Mouse (Mus musculus) forebrain, embryonic 13.5 days (tissue): Measurements from ENCODE around the gene Olfr559. TPM values are rescaled to one million over a fixed set of nuclear protein-coding genes. Genes with fewer than 3 reads are reported as not detected.

Source experiments
- ATAC-seq: fragments of 200-750 bp; cut with Nextera tagmentation; 2 replicates; pipeline ENCODE4 v1.8.0; 2017
- H3K27ac ChIP-seq: fragments of 300-500 bp; sonication (generic); 2 replicates; pipeline ENCODE4 v1.5.1; 2015; ENCODE audit warnings: inconsistent platforms, mild to moderate bottlenecking, moderate library complexity
- H3K27me3 ChIP-seq: fragments of 300-500 bp; sonication (generic); 2 replicates; pipeline ENCODE4 v1.6.1; 2015; ENCODE audit warnings: mild to moderate bottlenecking, inconsistent platforms
- H3K36me3 ChIP-seq: fragments of 300-500 bp; sonication (generic); 2 replicates; pipeline ENCODE4 v1.6.1; 2015; ENCODE audit warnings: mild to moderate bottlenecking, inconsistent platforms; ENCODE audit not compliant: poor library complexity, severe bottlenecking
- H3K4me1 ChIP-seq: fragments of 300-500 bp; sonication (generic); 2 replicates; pipeline ENCODE4 v1.6.1; 2015; ENCODE audit warnings: inconsistent platforms
- H3K4me2 ChIP-seq: fragments of 300-500 bp; sonication (generic); 2 replicates; pipeline ENCODE4 v1.6.1; 2015; ENCODE audit warnings: inconsistent platforms, mild to moderate bottlenecking, moderate library complexity
- H3K4me3 ChIP-seq: fragments of 300-500 bp; sonication (generic); 2 replicates; pipeline ENCODE4 v1.5.1; 2015; ENCODE audit warnings: mild to moderate bottlenecking, inconsistent platforms
- H3K9ac ChIP-seq: fragments of 300-500 bp; sonication (generic); 2 replicates; pipeline ENCODE4 v1.6.1; 2015; ENCODE audit warnings: mild to moderate bottlenecking, inconsistent platforms
- H3K9me3 ChIP-seq: fragments of 300-500 bp; sonication (generic); replicated peaks from 2 replicates; pipeline ENCODE4 v1.6.1; 2016; ENCODE audit warnings: inconsistent platforms
- WGBS: fragments of 180-500 bp; shearing (Covaris S2); methylation state at CpG from one replicate; pipeline ENCODE4 v1.1.7; 2015; 5-methylcytosine and 5-hydroxymethylcytosine counted together
- polyA plus RNA-seq: library from polyadenylated mRNA; unstranded; fragments of >200 nt; fragmentation: Nextera tagmentation; extraction: Ambion mirVana; gene quantifications from 2 replicates; pipeline ENCODE4 v1.2.1, GENCODE M21; 2015

The Olfr559 gene
- polyA plus RNA-seq, 1 experiment from 2014 or later: not detected

DNA sequence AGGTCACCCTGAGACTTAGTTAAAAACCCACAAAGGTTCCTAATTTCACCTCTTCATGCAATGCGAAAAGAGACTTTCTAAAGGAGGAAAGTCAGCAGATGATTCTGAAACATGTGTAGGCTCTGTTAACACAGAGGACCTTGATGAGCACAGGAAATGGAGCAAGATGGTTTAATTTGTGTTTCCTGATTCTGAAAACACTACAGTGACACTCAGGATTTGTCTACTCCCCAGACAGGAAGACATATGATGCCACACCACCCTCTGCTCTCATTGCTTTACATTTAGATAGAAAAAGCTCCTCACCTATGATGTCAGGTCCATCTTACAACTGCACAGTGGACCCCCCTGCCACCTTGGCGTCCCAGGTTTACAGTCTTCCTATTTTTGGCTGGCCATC is 51.1 kb downstream of the Olfr559 start:
- 84% methylated on average over 2 of the region's 2 CpGs for WGBS
- H3K9ac ChIP-seq: no peak overlapping the region

More for the DNA sequence above, 51.1 kb downstream of the Olfr559 start:
- H3K27me3 ChIP-seq: no peaks in the 10 kb centered on the region
- H3K9me3 ChIP-seq: no peaks in the 10 kb centered on the region
- no peak for ATAC-seq
- H3K4me2 ChIP-seq: no peak overlapping the region
- H3K4me3 ChIP-seq: no peak overlapping the region
- H3K4me1 ChIP-seq: no peaks in the 10 kb centered on the region
- H3K36me3 ChIP-seq: no peaks in the 10 kb centered on the region
- no peak overlapping the region for H3K27ac ChIP-seq

Other genes with a start within 250 kb of the Olfr559 start
- gene Olfr543, start 245.8 kb downstream of the Olfr559 start, polyA plus RNA-seq: 0.82 and 0.89 TPM in 2 replicates
- gene Olfr544, start 239.2 kb downstream of the Olfr559 start, polyA plus RNA-seq: 0.16 and 0.30 TPM in 2 replicates
- 0.21 and 0.30 TPM in 2 replicates for gene Olfr545, start 227.9 kb downstream of the Olfr559 start, polyA plus RNA-seq
- gene Olfr547, start 192.7 kb downstream of the Olfr559 start, polyA plus RNA-seq: not detected in 2 replicates
- not detected in 2 replicates for gene Olfr548-ps1, start 186.6 kb downstream of the Olfr559 start, polyA plus RNA-seq
- gene Olfr549, start 177.6 kb downstream of the Olfr559 start, polyA plus RNA-seq: not detected in 2 replicates
- gene Trim21, start 162.0 kb downstream of the Olfr559 start, polyA plus RNA-seq: 0.09 TPM in 1 of 2 replicates, not detected in the other
- not detected in 2 replicates for gene Olfr550, start 156.0 kb downstream of the Olfr559 start, polyA plus RNA-seq
- gene Olfr551, start 135.6 kb downstream of the Olfr559 start, polyA plus RNA-seq: not detected in 2 replicates
- gene Olfr552, start 129.7 kb downstream of the Olfr559 start, polyA plus RNA-seq: not detected in 2 replicates
- gene Olfr553, start 109.3 kb downstream of the Olfr559 start, polyA plus RNA-seq: not detected in 2 replicates
- not detected in 2 replicates for gene Olfr554, start 89.1 kb downstream of the Olfr559 start, polyA plus RNA-seq
- gene Olfr555, start 68.7 kb downstream of the Olfr559 start, polyA plus RNA-seq: not detected in 2 replicates
- not detected in 2 replicates for gene Olfr556, start 62.6 kb downstream of the Olfr559 start, polyA plus RNA-seq
- 5.2 and 6.5 TPM in 2 replicates for gene Trim68, start 40.2 kb downstream of the Olfr559 start, polyA plus RNA-seq
- gene Olfr557, start 31.6 kb downstream of the Olfr559 start, polyA plus RNA-seq: not detected in 2 replicates
- gene Olfr558, start 25.3 kb downstream of the Olfr559 start, polyA plus RNA-seq: not detected in 2 replicates
- not detected in 2 replicates for gene Olfr33, start 8.4 kb downstream of the Olfr559 start, polyA plus RNA-seq
- not detected in 2 replicates for gene Olfr560, start 31.9 kb upstream of the Olfr559 start, polyA plus RNA-seq
- not detected in 2 replicates for gene Olfr78, start 32.0 kb upstream of the Olfr559 start, polyA plus RNA-seq
- not detected in 2 replicates for gene Olfr561, start 43.7 kb upstream of the Olfr559 start, polyA plus RNA-seq
- not detected in 2 replicates for gene Olfr564, start 76.0 kb upstream of the Olfr559 start, polyA plus RNA-seq
- not detected in 2 replicates for gene Olfr566, start 131.3 kb upstream of the Olfr559 start, polyA plus RNA-seq
- gene Olfr568, start 149.6 kb upstream of the Olfr559 start, polyA plus RNA-seq: not detected in 2 replicates
- gene Olfr569, start 163.4 kb upstream of the Olfr559 start, polyA plus RNA-seq: not detected in 2 replicates
- gene Olfr570, start 167.1 kb upstream of the Olfr559 start, polyA plus RNA-seq: not detected in 2 replicates
- not detected in 2 replicates for gene Olfr571, start 190.0 kb upstream of the Olfr559 start, polyA plus RNA-seq
- gene Olfr572, start 196.9 kb upstream of the Olfr559 start, polyA plus RNA-seq: not detected in 2 replicates
- not detected in 2 replicates for gene Olfr573-ps1, start 215.1 kb upstream of the Olfr559 start, polyA plus RNA-seq
- gene Olfr574, start 221.0 kb upstream of the Olfr559 start, polyA plus RNA-seq: not detected in 2 replicates
- gene Olfr575, start 231.3 kb upstream of the Olfr559 start, polyA plus RNA-seq: not detected in 2 replicates
- gene Olfr576, start 235.2 kb upstream of the Olfr559 start, polyA plus RNA-seq: not detected in 2 replicates
- gene Olfr577, start 248.5 kb upstream of the Olfr559 start, polyA plus RNA-seq: not detected in 2 replicates